ENCODE assay signal across 22 mouse cellular contexts in the genomic region with DNA sequence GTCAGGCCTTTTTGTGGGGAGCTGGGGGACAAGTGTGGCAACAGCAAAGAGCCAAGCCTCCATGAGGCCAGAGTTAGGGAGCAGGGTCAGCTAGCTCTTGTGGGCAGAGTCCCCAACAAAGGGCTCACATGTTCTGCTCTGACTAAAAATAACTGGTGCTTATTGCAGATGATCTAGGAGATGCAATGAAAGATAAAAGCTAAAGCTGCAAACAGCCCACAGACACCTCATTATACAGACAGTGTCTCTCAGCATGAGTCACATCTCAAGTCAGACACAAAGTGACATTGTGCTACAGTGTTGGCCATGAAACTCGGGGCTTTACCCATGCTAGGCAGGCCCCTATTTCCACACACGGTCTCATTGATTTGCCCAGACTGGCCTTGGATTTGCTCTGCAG.
A peak's percentile ranks its signal among the peaks of the same experiment; 100 is the strongest.
DNase-seq lines count a peak whose midpoint lies in the region; ATAC-seq lines count a peak whose summit lies in the region.
"Had no signal": no experiment of that assay in that cellular context is flagged by ENCODE, and none has a peak within 500 bp of the region (broad histone marks: within the 10 kb centered on the region; RNA-seq: fewer than 3 reads in every experiment).

No protein-coding gene starts in this region.

- DNase-seq in frontal cortex, adult 2 months (ENCODE audit: extremely low spot score in 1 of 2, low spot score in 1 of 2) = peak; percentile 8 to 48
- no peak for DNase-seq in frontal cortex, postnatal 10 days (ENCODE audit: low spot score in 2 of 2)
- peak; percentile 32 for DNase-seq in 3T3-L1 (ENCODE audit: low read depth, low spot score)
- DNase-seq in natural killer cell, adult 2 months (ENCODE audit: low spot score in 2 of 2) = peak; percentile 50 to 74
- DNase-seq in spleen, postnatal 14 days (ENCODE audit: low spot score in 2 of 2) = no peak
- DNase-seq: adrenal gland, postnatal 25 days; cerebellum, adult 18-20 months; cerebellum, postnatal 14 days; heart, adult 2 months; heart, postnatal 4 days; kidney, adult 18-20 months; kidney, postnatal 25 days; lung, adult 18-20 months; right cerebral cortex, postnatal 14 days; thymus, adult 18-20 months; thymus, postnatal 25 days had no signal

- ATAC-seq in CD4-positive, CD25-positive, alpha-beta regulatory T cell, adult 4 months = peak; percentile 41
- ATAC-seq in megakaryocyte-erythroid progenitor cell, adult 5-6 weeks (replicated peaks; ENCODE audit: low FRiP score, low TSS enrichment, poor library complexity, severe bottlenecking) = no peak
- ATAC-seq: forebrain, embryonic 13.5 days; inflammation-experienced regulatory T-cells, adult 6 months; liver, embryonic 12.5 days; midbrain, embryonic 16.5 days had no signal

Comparison
In these comparisons a context has a peak if more than half of its experiments do, and no peak if none do; other contexts are left out.
1. DNase-seq: peak in frontal cortex, adult 2 months (2 of 2), 3T3-L1 (single experiment) and natural killer cell, adult 2 months (2 of 2); none in frontal cortex, postnatal 10 days (0 of 2) and spleen, postnatal 14 days (0 of 2).